ENCODE assay signal across 19 mouse cellular contexts in the genomic region with DNA sequence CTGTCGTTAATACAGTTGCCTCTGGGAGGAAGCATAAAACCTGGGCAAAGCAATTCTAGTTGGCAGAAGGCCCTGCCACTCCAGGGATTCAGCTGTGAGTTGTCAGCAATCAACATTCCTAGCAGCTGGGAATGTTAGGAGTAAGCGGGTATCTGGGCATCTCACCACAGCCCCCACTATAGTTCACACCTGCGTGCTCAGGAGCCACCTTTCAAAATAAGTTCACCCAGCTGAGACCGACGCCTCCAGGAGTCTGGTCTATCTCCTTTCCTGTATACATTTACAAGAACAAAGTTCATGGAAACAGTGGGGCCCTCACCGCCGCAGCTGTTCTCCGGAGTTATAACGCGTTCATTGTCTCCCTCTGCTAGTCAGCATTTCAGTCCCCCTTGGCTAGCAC.
A peak's percentile ranks its signal among the peaks of the same experiment; 100 is the strongest.
DNase-seq lines count a peak whose midpoint lies in the region; ATAC-seq and TF ChIP-seq lines count a peak whose summit lies in the region.
"Had no signal": no experiment of that assay in that cellular context is flagged by ENCODE, and none has a peak within 500 bp of the region (broad histone marks: within the 10 kb centered on the region; RNA-seq: fewer than 3 reads in every experiment).

No protein-coding gene starts in this region.

- H3K27ac ChIP-seq in kidney, embryonic 14.5 days (ENCODE audit: low read depth, low read length): no peak overlapping the region
- no peak overlapping the region for H3K27ac ChIP-seq in lung, embryonic 16.5 days (ENCODE audit: low read length)
- H3K27ac ChIP-seq in intestine, postnatal 0 days (ENCODE audit: low read depth, low read length): no peak overlapping the region
- H3K27ac ChIP-seq: embryonic facial prominence, embryonic 13.5 days; liver, embryonic 12.5 days; macrophage; neural tube, embryonic 13.5 days had no signal

- no peak for TF ChIP-seq POLR2A in lung, adult 2 months (IDR thresholded peaks at IDR 0.05; ENCODE audit: borderline replicate concordance, extremely low read depth, low read depth, low read length)

- H3K9me3 ChIP-seq in kidney, embryonic 14.5 days (ENCODE audit: control insufficient read depth, low read length): no peaks in the 10 kb centered on the region
- H3K9me3 ChIP-seq in lung, embryonic 16.5 days (ENCODE audit: control insufficient read depth, low read length): no peaks in the 10 kb centered on the region
- no peaks in the 10 kb centered on the region for H3K9me3 ChIP-seq in intestine, postnatal 0 days (ENCODE audit: control insufficient read depth)
- H3K9me3 ChIP-seq: embryonic facial prominence, embryonic 13.5 days; liver, embryonic 12.5 days; neural tube, embryonic 13.5 days had no signal

- 62% methylated on average over 10 of the region's 10 CpGs for WGBS in kidney, embryonic 14.5 days
- 47% methylated on average over 10 of the region's 10 CpGs for WGBS in lung, embryonic 16.5 days
- WGBS in lung, adult 2 months: 46% methylated on average over 10 of the region's 10 CpGs
- WGBS in intestine, postnatal 0 days: 20% methylated on average over 10 of the region's 10 CpGs

- no peak overlapping the region for H3K4me3 ChIP-seq in kidney, embryonic 14.5 days (ENCODE audit: low read length)
- H3K4me3 ChIP-seq in lung, embryonic 16.5 days (ENCODE audit: low read length): no peak overlapping the region
- H3K4me3 ChIP-seq in lung, adult 2 months (replicated peaks; ENCODE audit: extremely low read depth, low read depth, low read length): no peak overlapping the region
- no peak overlapping the region for H3K4me3 ChIP-seq in intestine, postnatal 0 days (ENCODE audit: low read depth, low read length)
- H3K4me3 ChIP-seq: embryonic facial prominence, embryonic 13.5 days; liver, embryonic 12.5 days; neural tube, embryonic 13.5 days had no signal

- no peaks in the 10 kb centered on the region for H3K4me1 ChIP-seq in kidney, embryonic 14.5 days (ENCODE audit: control insufficient read depth, insufficient read depth, low read length)
- H3K4me1 ChIP-seq in lung, embryonic 16.5 days (replicated peaks; ENCODE audit: control insufficient read depth, insufficient read depth, low read length): 0 out of 2 replicates have a peak, but pooled peaks cover 3% of the 10 kb centered on the region
- H3K4me1 ChIP-seq in lung, adult 2 months (ENCODE audit: control insufficient read depth, insufficient read depth, low read length): no peaks in the 10 kb centered on the region
- no peaks in the 10 kb centered on the region for H3K4me1 ChIP-seq in intestine, postnatal 0 days (replicated peaks; ENCODE audit: control insufficient read depth, insufficient read depth, low read length)
- H3K4me1 ChIP-seq: embryonic facial prominence, embryonic 13.5 days; liver, embryonic 12.5 days; neural tube, embryonic 13.5 days had no signal

- no peaks in the 10 kb centered on the region for H3K27me3 ChIP-seq in kidney, embryonic 14.5 days (ENCODE audit: control insufficient read depth, insufficient read depth, low read length)
- H3K27me3 ChIP-seq in lung, embryonic 16.5 days (ENCODE audit: control insufficient read depth, insufficient read depth, low read depth, low read length): no peaks in the 10 kb centered on the region
- no peaks in the 10 kb centered on the region for H3K27me3 ChIP-seq in intestine, postnatal 0 days (replicated peaks; ENCODE audit: control insufficient read depth, insufficient read depth, low read length)
- H3K27me3 ChIP-seq: embryonic facial prominence, embryonic 13.5 days; liver, embryonic 12.5 days; neural tube, embryonic 13.5 days had no signal

- H3K36me3 ChIP-seq in kidney, embryonic 14.5 days (ENCODE audit: control insufficient read depth, insufficient read depth, low read length): no peaks in the 10 kb centered on the region
- H3K36me3 ChIP-seq in lung, embryonic 16.5 days (ENCODE audit: control insufficient read depth, insufficient read depth, low read length): no peaks in the 10 kb centered on the region
- no peaks in the 10 kb centered on the region for H3K36me3 ChIP-seq in intestine, postnatal 0 days (ENCODE audit: control insufficient read depth, insufficient read depth)
- H3K36me3 ChIP-seq: embryonic facial prominence, embryonic 13.5 days; liver, embryonic 12.5 days; neural tube, embryonic 13.5 days had no signal

- H3K9ac ChIP-seq in kidney, embryonic 14.5 days (ENCODE audit: low read depth, low read length): no peak overlapping the region
- H3K9ac ChIP-seq in lung, embryonic 16.5 days (ENCODE audit: low read length): no peak overlapping the region
- H3K9ac ChIP-seq in intestine, postnatal 0 days (ENCODE audit: low read depth, low read length): no peak overlapping the region
- H3K9ac ChIP-seq: embryonic facial prominence, embryonic 13.5 days; liver, embryonic 12.5 days; neural tube, embryonic 13.5 days had no signal

- TF ChIP-seq CTCF in lung, adult 2 months (IDR thresholded peaks at IDR 0.05; ENCODE audit: insufficient read depth, low read length): no peak
- TF ChIP-seq CTCF in intestine, postnatal 0 days (IDR thresholded peaks at IDR 0.05; ENCODE audit: low read depth): no peak

- no peak overlapping the region for H3K4me2 ChIP-seq in kidney, embryonic 14.5 days (replicated peaks; ENCODE audit: low read depth, low read length)
- H3K4me2 ChIP-seq in lung, embryonic 16.5 days (ENCODE audit: low read depth, low read length): no peak overlapping the region
- peak overlapping the region; percentile 43 for H3K4me2 ChIP-seq in intestine, postnatal 0 days (replicated peaks; ENCODE audit: low read depth)
- H3K4me2 ChIP-seq: embryonic facial prominence, embryonic 13.5 days; liver, embryonic 12.5 days; midbrain, embryonic 11.5 days; neural tube, embryonic 13.5 days had no signal

- peak; percentile 6 to 25 for DNase-seq in cerebellum, postnatal 14 days
- DNase-seq in cerebellum, postnatal 36 days: no peak
- no peak for DNase-seq in kidney, postnatal 14 days
- no peak for DNase-seq in lung, adult 2 months
- no peak for DNase-seq in spleen, postnatal 36 days (ENCODE audit: low spot score in 2 of 2)
- DNase-seq: adrenal gland, adult 2 months; cerebellum, adult 11 months; gastrocnemius, postnatal 36 days; kidney, postnatal 10 days; right cerebral cortex, postnatal 25 days; thymus, postnatal 4 days had no signal

- ATAC-seq in kidney, embryonic 14.5 days (ENCODE audit: low FRiP score, low TSS enrichment): peak; percentile 25; the same call in 1 of the 2 replicates
- ATAC-seq in lung, embryonic 16.5 days (ENCODE audit: low read depth): peak; percentile 20; the same call in 1 of the 2 replicates
- peak; percentile 92 for ATAC-seq in intestine, postnatal 0 days
- ATAC-seq: liver, embryonic 12.5 days had no signal

Comparison
In these comparisons a context has a peak if more than half of its experiments do, and no peak if none do; other contexts are left out.
1. DNase-seq: peak in cerebellum, postnatal 14 days (2 of 2); none in cerebellum, postnatal 36 days (0 of 2), kidney, postnatal 14 days (single experiment), lung, adult 2 months (single experiment) and spleen, postnatal 36 days (0 of 2).
2. ATAC-seq: peak in every context shown above with its lines; median percentile 92 in intestine, postnatal 0 days; 25 in kidney, embryonic 14.5 days; 20 in lung, embryonic 16.5 days.